Mouse (Mus musculus) neural tube, embryonic 14.5 days (tissue): ENCODE data around the gene Rnf152. TPM values are rescaled to one million over a fixed set of nuclear protein-coding genes. Genes with fewer than 3 reads are reported as not detected.

Experiments
- ATAC-seq: fragments of 200-750 bp; cut with Nextera tagmentation; 2 replicates; pipeline ENCODE4 v1.8.0; 2017; ENCODE audit warnings: low read depth, mild to moderate bottlenecking, moderate TSS enrichment, moderate library complexity
- H3K27ac ChIP-seq: fragments of 300-500 bp; sonication (generic); 2 replicates; pipeline ENCODE4 v1.5.1; 2014; ENCODE audit warnings: low read depth, mild to moderate bottlenecking, control low read depth, low read length, moderate library complexity, mixed read lengths
- H3K27me3 ChIP-seq: fragments of 300-500 bp; sonication (generic); 2 replicates; pipeline ENCODE4 v1.6.1; 2014; ENCODE audit warnings: low read length; ENCODE audit not compliant: control insufficient read depth, insufficient read depth
- H3K36me3 ChIP-seq: fragments of 300-500 bp; sonication (generic); 2 replicates; pipeline ENCODE4 v1.6.1; 2014; ENCODE audit warnings: low read length, mixed read lengths; ENCODE audit not compliant: control insufficient read depth, insufficient read depth
- H3K4me1 ChIP-seq: fragments of 300-500 bp; sonication (generic); 2 replicates; pipeline ENCODE4 v1.6.1; 2014; ENCODE audit warnings: low read length; ENCODE audit not compliant: control insufficient read depth, insufficient read depth
- H3K4me2 ChIP-seq: fragments of 300-500 bp; sonication (generic); 2 replicates; pipeline ENCODE4 v1.6.1; 2014; ENCODE audit warnings: mild to moderate bottlenecking, low read depth, low read length, control low read depth
- H3K4me3 ChIP-seq: fragments of 300-500 bp; sonication (generic); 2 replicates; pipeline ENCODE4 v1.5.1; 2014; ENCODE audit warnings: low read depth, low read length, control low read depth, mixed read lengths
- H3K9ac ChIP-seq: fragments of 300-500 bp; sonication (generic); replicated peaks from 2 replicates; pipeline ENCODE4 v1.6.1; 2014; ENCODE audit warnings: low read depth, mild to moderate bottlenecking, control low read depth, low read length, mixed read lengths
- H3K9me3 ChIP-seq: fragments of 300-500 bp; sonication (generic); 2 replicates; pipeline ENCODE4 v1.6.1; 2016; ENCODE audit warnings: low read length; ENCODE audit not compliant: control insufficient read depth
- WGBS: fragments of 180-500 bp; shearing (Covaris S2); extraction: QIAGEN DNeasy Blood & Tissue Kit; methylation state at CpG from one replicate; pipeline ENCODE4 v1.1.7; 2014; 5-methylcytosine and 5-hydroxymethylcytosine counted together
- polyA plus RNA-seq: library from polyadenylated mRNA; unstranded; fragments of >200 nt; fragmentation: Nextera tagmentation; extraction: Ambion mirVana; gene quantifications from 2 replicates; pipeline ENCODE4 v1.2.1, GENCODE M21; 2014

Rnf152 gene
- polyA plus RNA-seq, 1 experiment from 2014 or later, result 37.1 TPM

GRCm38 (mm10) chr1:105330581-105331320 lies 25.8 kb downstream of the Rnf152 start:
- Histone ChIP-seq H3K4me1 (no peaks in the 10 kb centered on the region), H3K36me3 (no peaks in the 10 kb centered on the region), H3K4me2 (no peak overlapping the region), H3K4me3 (no peak overlapping the region), H3K27ac (no peak overlapping the region), H3K9me3 (no peaks in the 10 kb centered on the region), H3K27me3 (no peaks in the 10 kb centered on the region), H3K9ac (no peak overlapping the region)
- 76% methylated on average over 5 of the region's 5 CpGs for WGBS
- ATAC-seq, result no peak

- Histone ChIP-seq H3K27ac (no peak overlapping the region), H3K4me3 (no peak overlapping the region), H3K36me3 (no peaks in the 10 kb centered on the region), H3K4me2 (no peak overlapping the region), H3K4me1 (no peaks in the 10 kb centered on the region), H3K9me3 (no peaks in the 10 kb centered on the region), H3K9ac (no peak overlapping the region), H3K27me3 (no peaks in the 10 kb centered on the region)
- no peak for ATAC-seq
- WGBS, result 94% methylated on average over 1 of the region's 1 CpGs
Measured at GRCm38 (mm10) chr1:105327789-105328188, 28.7 kb downstream of the Rnf152 start.

GRCm38 (mm10) chr1:105324636-105325035 lies 31.9 kb downstream of the Rnf152 start:
- Histone ChIP-seq H3K9me3 (no peaks in the 10 kb centered on the region), H3K27me3 (no peaks in the 10 kb centered on the region), H3K4me2 (no peak overlapping the region), H3K4me3 (no peak overlapping the region), H3K36me3 (no peaks in the 10 kb centered on the region), H3K9ac (no peak overlapping the region), H3K27ac (no peak overlapping the region), H3K4me1 (no peaks in the 10 kb centered on the region)
- 58% methylated on average over 4 of the region's 4 CpGs for WGBS
- no peak for ATAC-seq

- Histone ChIP-seq H3K4me1 (no peaks in the 10 kb centered on the region), H3K27me3 (no peaks in the 10 kb centered on the region), H3K9ac (no peak overlapping the region), H3K4me2 (no peak overlapping the region), H3K36me3 (no peaks in the 10 kb centered on the region), H3K4me3 (no peak overlapping the region), H3K27ac (no peak overlapping the region), H3K9me3 (no peaks in the 10 kb centered on the region)
- ATAC-seq, result no peak
- 51% methylated on average over 3 of the region's 3 CpGs for whole genome bisulfite sequencing
Measured at GRCm38 (mm10) chr1:105314010-105314800, 42.3 kb downstream of the Rnf152 start.

- Histone ChIP-seq H3K27me3 (no peaks in the 10 kb centered on the region), H3K4me3 (no peak overlapping the region), H3K27ac (no peak overlapping the region; the same call in 1 of the 2 replicates), H3K4me1 (no peaks in the 10 kb centered on the region), H3K4me2 (no peak overlapping the region), H3K9me3 (no peaks in the 10 kb centered on the region), H3K36me3 (no peaks in the 10 kb centered on the region), H3K9ac (no peak overlapping the region)
- peak; percentile 65; the same call in 1 of the 2 replicates for ATAC-seq
- WGBS, result 59% methylated on average over 2 of the region's 2 CpGs
Measured at GRCm38 (mm10) chr1:105312601-105312901, 44.0 kb downstream of the Rnf152 start.

GRCm38 (mm10) chr1:105311899-105312600 lies 44.5 kb downstream of the Rnf152 start:
- Histone ChIP-seq H3K27me3 (no peaks in the 10 kb centered on the region), H3K4me3 (no peak overlapping the region), H3K9ac (no peak overlapping the region), H3K36me3 (no peaks in the 10 kb centered on the region), H3K4me2 (no peak overlapping the region), H3K27ac (no peak overlapping the region; the same call in 1 of the 2 replicates), H3K9me3 (no peaks in the 10 kb centered on the region), H3K4me1 (no peaks in the 10 kb centered on the region)
- WGBS, result 94% methylated on average over 1 of the region's 1 CpGs
- peak; percentile 61; the same call in 1 of the 2 replicates for ATAC-seq

GRCm38 (mm10) chr1:105302164-105302563 lies 54.3 kb downstream of the Rnf152 start:
- no peaks in the 10 kb centered on the region for H3K27me3 ChIP-seq
- no peak overlapping the region for H3K9ac ChIP-seq
- H3K27ac ChIP-seq, result no peak overlapping the region
- no peaks in the 10 kb centered on the region for H3K36me3 ChIP-seq
- no peaks in the 10 kb centered on the region for H3K9me3 ChIP-seq
- H3K4me2 ChIP-seq, result no peak overlapping the region
- 72% methylated on average over 6 of the region's 6 CpGs for WGBS
- H3K4me1 ChIP-seq, result no peaks in the 10 kb centered on the region
- no peak overlapping the region for H3K4me3 ChIP-seq
- 0 out of 2 replicates have a peak, but pooled peaks have one; percentile 28 for ATAC-seq

GRCm38 (mm10) chr1:105301764-105302163 lies 54.7 kb downstream of the Rnf152 start:
- Histone ChIP-seq H3K27ac (no peak overlapping the region), H3K4me3 (no peak overlapping the region), H3K9me3 (no peaks in the 10 kb centered on the region), H3K36me3 (no peaks in the 10 kb centered on the region), H3K4me2 (no peak overlapping the region), H3K4me1 (no peaks in the 10 kb centered on the region), H3K9ac (no peak overlapping the region), H3K27me3 (no peaks in the 10 kb centered on the region)
- 0 out of 2 replicates have a peak, but pooled peaks have one; percentile 49 for ATAC-seq
- 86% methylated on average over 9 of the region's 9 CpGs for WGBS

- Histone ChIP-seq H3K27me3 (no peaks in the 10 kb centered on the region), H3K27ac (no peak overlapping the region), H3K4me3 (no peak overlapping the region), H3K9ac (no peak overlapping the region), H3K36me3 (no peaks in the 10 kb centered on the region), H3K4me1 (no peaks in the 10 kb centered on the region), H3K4me2 (no peak overlapping the region), H3K9me3 (no peaks in the 10 kb centered on the region)
- ATAC-seq, result no peak
- WGBS, result 92% methylated on average over 2 of the region's 2 CpGs
Measured at GRCm38 (mm10) chr1:105291859-105292258, 64.7 kb downstream of the Rnf152 start.
